Mouse (Mus musculus): ENCODE results near the gene Abhd16a. TPM values are rescaled to one million over a fixed set of nuclear protein-coding genes. Genes with fewer than 3 reads are reported as not detected.

Gene Abhd16a
- total RNA-seq (2021) = 100 to 1,000 TPM; 101 to 102 TPM

DNA sequence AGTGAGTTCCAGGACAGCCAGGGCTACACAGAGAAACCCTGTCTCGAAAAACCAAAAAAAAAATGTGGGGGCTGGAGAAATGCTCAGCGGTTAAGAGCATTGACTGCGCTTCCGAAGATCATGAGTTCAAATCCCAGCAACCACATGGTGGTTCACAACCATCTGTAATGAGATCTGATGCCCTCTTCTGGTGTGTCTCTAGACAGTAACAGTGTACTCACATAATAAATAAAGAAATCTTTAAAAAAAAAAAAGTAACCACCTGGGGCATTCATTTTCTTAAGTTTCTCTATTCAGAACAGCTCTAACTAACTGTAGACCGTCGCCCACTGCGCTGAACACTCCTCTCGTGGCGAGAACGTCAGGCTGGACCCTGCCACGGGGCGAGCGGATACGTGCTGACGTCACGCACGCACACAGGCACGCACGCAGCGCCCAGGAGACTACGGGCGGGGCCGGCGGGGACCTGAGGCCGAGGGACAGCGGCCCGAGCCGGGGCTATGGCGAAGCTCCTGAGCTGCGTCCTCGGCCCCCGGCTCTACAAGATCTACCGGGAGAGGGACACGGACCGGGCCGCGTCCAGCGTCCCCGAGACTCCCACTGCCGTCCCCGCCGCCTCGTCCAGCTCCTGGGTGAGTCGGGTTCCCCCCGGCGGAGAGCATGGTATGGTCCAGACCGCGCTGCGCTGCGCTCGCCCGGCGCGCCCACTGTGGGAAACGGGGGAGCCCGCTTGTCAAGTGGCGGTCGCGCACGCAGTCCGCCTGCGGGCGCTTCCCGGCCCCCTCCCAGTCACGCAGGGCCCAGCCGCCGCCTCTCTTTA is at the start of gene Abhd16a:
Gene Abhd16a, plus strand, starts transcription at position 439 of the 820 bp plus-strand sequence.
- peak; percentile 94 to 95 for DNase-seq

- no peak for DNase-seq
These were observed 45.3 kb upstream of the Abhd16a start for GRCm38 (mm10) chr17:35043794-35044193.

- no peak for DNase-seq
These were observed 43.9 kb upstream of the Abhd16a start for GRCm38 (mm10) chr17:35044904-35045806.

- DNase-seq = no peak
These were observed 43.0 kb upstream of the Abhd16a start for GRCm38 (mm10) chr17:35045807-35046680.

GRCm38 (mm10) chr17:35046681-35047455 is 42.2 kb upstream of the Abhd16a start, which contains the start of gene Msh5:
Msh5 (minus strand) TSS chr17:35046745.
- DNase-seq = peak; percentile 87 to 92

- DNase-seq = no peak
These were observed 41.4 kb upstream of the Abhd16a start for GRCm38 (mm10) chr17:35047688-35048087.

- DNase-seq = no peak
These were observed 40.7 kb upstream of the Abhd16a start for GRCm38 (mm10) chr17:35048149-35048931.

DNA sequence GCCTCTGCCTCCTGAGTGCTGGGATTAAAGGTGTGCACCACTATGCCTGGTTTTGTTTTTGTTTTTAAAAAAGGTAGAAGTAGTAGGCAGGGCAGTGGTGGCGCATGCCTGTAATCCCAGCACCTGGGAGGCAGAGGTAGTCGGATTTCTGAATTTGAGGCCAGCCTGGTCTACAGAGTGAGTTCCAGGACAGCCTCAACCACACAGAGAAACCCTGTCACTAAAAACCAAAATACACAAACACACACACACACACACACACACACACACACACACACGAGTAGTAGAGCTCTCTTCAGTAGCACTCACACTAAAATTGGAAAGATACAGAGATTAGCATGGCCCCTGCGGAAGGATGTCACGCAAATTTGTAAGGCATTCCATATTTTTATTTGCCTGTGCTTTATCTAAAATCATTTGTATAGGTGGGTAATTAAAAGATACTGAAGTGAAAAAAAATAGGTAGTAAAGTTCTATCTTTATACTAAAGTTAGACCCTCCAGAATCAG is 40.1 kb upstream of the Abhd16a start:
- DNase-seq = no peak

DNA sequence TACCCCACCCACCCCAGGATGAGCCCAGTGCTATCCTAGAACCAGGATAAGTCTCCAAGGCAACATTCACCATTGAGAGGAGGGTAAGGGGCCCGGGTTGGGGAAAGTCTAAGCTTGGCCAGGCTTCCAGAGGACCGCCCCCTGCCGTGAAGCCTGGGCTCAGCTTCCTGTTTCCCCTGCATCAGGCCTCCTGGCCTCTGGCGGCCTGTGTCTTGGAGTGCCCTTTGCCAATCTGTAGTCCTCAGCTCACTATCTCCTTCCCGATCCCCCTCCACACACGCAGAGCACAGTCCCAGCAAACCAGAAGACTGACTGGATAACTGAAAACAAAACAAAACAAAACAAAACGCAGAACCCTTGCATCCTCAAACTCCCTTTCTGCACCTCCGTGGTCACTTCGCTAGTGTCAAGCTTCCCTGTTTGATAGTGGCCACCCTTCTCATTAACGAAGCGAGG is 39.5 kb upstream of the Abhd16a start, which contains the start of gene Clic1:
Gene Clic1, plus strand, starts transcription at position 406 of the 456 bp plus-strand sequence.
- no peak for DNase-seq

GRCm38 (mm10) chr17:35050126-35050750 is 38.8 kb upstream of the Abhd16a start:
- no peak for DNase-seq

- DNase-seq = no peak
These were observed 37.6 kb upstream of the Abhd16a start for GRCm38 (mm10) chr17:35051156-35052086.

- DNase-seq = no peak
These were observed 36.7 kb upstream of the Abhd16a start for GRCm38 (mm10) chr17:35052271-35052798.

- no peak for DNase-seq
These were observed 33.2 kb upstream of the Abhd16a start for GRCm38 (mm10) chr17:35055691-35056495.

- no peak for DNase-seq
These were observed 32.0 kb upstream of the Abhd16a start for GRCm38 (mm10) chr17:35057090-35057489.

DNA sequence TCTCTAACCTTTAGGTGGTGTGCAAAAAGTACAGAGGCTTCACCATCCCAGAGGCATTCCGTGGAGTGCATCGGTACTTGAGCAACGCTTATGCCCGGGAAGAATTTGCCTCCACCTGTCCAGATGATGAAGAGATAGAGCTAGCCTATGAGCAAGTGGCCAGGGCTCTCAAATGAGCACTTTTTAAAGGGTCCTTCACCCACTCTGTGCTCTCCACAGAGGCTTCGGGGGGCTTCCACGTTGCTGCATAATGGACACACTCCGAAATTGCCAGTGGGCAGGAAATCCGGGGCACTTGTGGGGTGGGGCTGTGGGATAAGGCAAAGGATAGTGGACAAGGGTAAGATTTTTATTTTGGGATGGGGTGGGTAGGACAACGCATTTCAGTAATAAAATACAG is 30.7 kb upstream of the Abhd16a start:
- DNase-seq = no peak

DNA sequence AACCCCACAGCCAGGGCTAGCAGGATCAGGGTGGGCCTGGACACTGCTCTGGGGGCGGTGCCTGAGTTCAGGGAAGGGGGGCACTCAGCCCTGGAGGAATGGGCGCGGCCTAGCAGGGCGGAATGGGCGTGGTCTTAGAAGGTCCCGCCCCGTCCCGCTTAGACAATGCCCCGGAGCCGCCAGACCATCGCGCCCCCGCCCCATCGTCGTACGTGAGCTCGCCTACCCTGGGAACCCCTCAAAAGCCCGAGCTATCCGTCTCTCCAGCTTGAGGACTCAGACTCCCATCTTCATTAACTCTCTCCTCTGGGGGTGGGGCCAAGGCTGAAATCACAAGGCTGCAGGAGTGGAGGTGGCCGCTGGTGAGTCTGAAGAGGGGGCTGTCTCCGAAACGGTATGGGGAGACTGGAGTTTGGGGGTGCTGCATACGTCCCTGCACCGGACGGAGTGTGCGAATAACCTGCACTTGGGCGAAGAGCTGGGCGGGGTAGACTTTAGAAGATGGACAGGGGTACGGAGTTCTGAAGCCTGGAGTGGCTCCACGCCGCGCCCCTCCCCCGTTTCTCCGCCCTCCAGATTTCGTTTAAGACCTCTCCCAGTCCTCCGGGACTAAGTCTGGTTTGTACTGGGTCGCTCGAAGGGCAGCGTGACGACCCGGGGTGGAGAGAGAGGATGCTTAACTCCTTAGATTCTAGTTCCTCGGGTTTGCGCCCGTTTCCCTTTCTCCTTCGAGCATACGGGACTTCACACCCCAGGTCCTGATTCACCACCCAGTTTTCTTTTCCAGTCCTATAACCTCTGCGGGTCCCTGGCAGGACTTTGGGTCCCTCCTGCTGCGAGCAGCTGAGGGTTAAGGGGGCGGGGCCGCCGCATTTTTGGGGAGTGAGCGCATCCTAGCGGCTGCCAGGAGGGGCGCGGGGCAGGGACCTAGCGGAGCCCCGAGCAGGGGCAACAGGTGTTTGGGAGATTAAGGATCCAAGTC is 29.9 kb upstream of the Abhd16a start, which contains the start of gene Ddah2:
Gene Ddah2, plus strand, starts transcription at position 125 of the 982 bp plus-strand sequence.
- peak; percentile 67 to 78 for DNase-seq

Measured in layer of hippocampus, postnatal 36 days (tissue).